Mouse (Mus musculus) liver, embryonic 14.5 days (tissue): ENCODE data around the gene Lzts3. TPM values are rescaled to one million over a fixed set of nuclear protein-coding genes. Genes with fewer than 3 reads are reported as not detected.

ENCODE experiments used
- ATAC-seq: fragments of 200-750 bp; cut with Nextera tagmentation; 2 replicates; pipeline ENCODE4 v1.8.0; 2017; ENCODE audit warnings: moderate number of reproducible peaks, mild to moderate bottlenecking, moderate library complexity; ENCODE audit not compliant: insufficient read depth
- DNase-seq, 3 experiments: peaks; one replicate each; pipeline ENCODE4 v3.0.0-alpha.2; 2012 to 2013; ENCODE audit warnings: low read depth in 3 of 3, low spot score in 3 of 3
- H3K27ac ChIP-seq: fragments of 300-500 bp; sonication (generic); 2 replicates; pipeline ENCODE4 v1.5.1; 2014; ENCODE audit warnings: moderate library complexity, mild to moderate bottlenecking, control low read depth, inconsistent platforms
- H3K27me3 ChIP-seq: fragments of 300-500 bp; sonication (generic); 2 replicates; pipeline ENCODE4 v1.6.1; 2014; ENCODE audit warnings: mild to moderate bottlenecking, low read length, moderate library complexity; ENCODE audit not compliant: control insufficient read depth, insufficient read depth
- H3K36me3 ChIP-seq: fragments of 300-500 bp; sonication (generic); replicated peaks from 2 replicates; pipeline ENCODE4 v1.6.1; 2014; ENCODE audit warnings: low read depth; ENCODE audit not compliant: control insufficient read depth, insufficient read depth
- H3K4me1 ChIP-seq, 2 experiments: fragments of 200-500 bp in 1 of 2; fragments of 300-500 bp in 1 of 2; sonication (generic) in 1 of 2; replicated peaks; 2 replicates each; pipeline ENCODE4 v1.6.1; 2012 to 2014; ENCODE audit warnings: antibody characterized with exemption in 1 of 2, inconsistent platforms in 1 of 2, low read length in 1 of 2; ENCODE audit not compliant: control insufficient read depth in 2 of 2, insufficient read depth in 2 of 2
- H3K4me2 ChIP-seq: fragments of 300-500 bp; sonication (generic); 2 replicates; pipeline ENCODE4 v1.6.1; 2014; ENCODE audit warnings: low read depth, mild to moderate bottlenecking, control low read depth, moderate library complexity
- H3K4me3 ChIP-seq, 2 experiments: fragments of 200-500 bp in 1 of 2; fragments of 300-500 bp in 1 of 2; sonication (generic) in 1 of 2; 2 replicates each; pipeline ENCODE4 v1.5.1; 2012 to 2014; ENCODE audit warnings: low read depth in 2 of 2, low read length in 2 of 2, mild to moderate bottlenecking in 2 of 2, control low read depth in 1 of 2, inconsistent platforms in 1 of 2, moderate library complexity in 1 of 2; ENCODE audit not compliant: insufficient read depth in 1 of 2
- H3K9ac ChIP-seq: fragments of 300-500 bp; sonication (generic); replicated peaks from 2 replicates; pipeline ENCODE4 v1.6.1; 2014; ENCODE audit warnings: mild to moderate bottlenecking, control low read depth, moderate library complexity
- H3K9me3 ChIP-seq: fragments of 300-500 bp; sonication (generic); 2 replicates; pipeline ENCODE4 v1.6.1; 2016; ENCODE audit warnings: low read length, mixed read lengths; ENCODE audit not compliant: control insufficient read depth
- CTCF ChIP-seq: IDR thresholded peaks from 2 replicates; pipeline ENCODE4 v1.5.1; 2016; ENCODE audit warnings: antibody characterized with exemption, low read depth, control low read depth
- EP300 ChIP-seq: IDR thresholded peaks from 2 replicates; pipeline ENCODE4 v1.6.1; 2016; ENCODE audit warnings: antibody characterized with exemption, low read depth
- WGBS: fragments of 180-500 bp; shearing (Covaris S2); extraction: QIAGEN DNeasy Blood & Tissue Kit; methylation state at CpG from one replicate; pipeline ENCODE4 v1.1.7; 2014; ENCODE audit not compliant: insufficient replicate concordance; 5-methylcytosine and 5-hydroxymethylcytosine counted together
- polyA plus RNA-seq, 2 experiments: library from polyadenylated mRNA; depleted of rRNA in 1 of 2; stranded (reverse) in 1 of 2; unstranded in 1 of 2; fragments of >200 nt; fragmentation: Nextera tagmentation in 1 of 2; extraction: Ambion mirVana in 1 of 2; gene quantifications; 2 replicates each; pipeline versions ENCODE4 v1.2.1 to v1.2.3; 2012 to 2014

Lzts3 gene
- polyA plus RNA-seq, 2 experiments = 0.42 to 2.1 TPM

DNA sequence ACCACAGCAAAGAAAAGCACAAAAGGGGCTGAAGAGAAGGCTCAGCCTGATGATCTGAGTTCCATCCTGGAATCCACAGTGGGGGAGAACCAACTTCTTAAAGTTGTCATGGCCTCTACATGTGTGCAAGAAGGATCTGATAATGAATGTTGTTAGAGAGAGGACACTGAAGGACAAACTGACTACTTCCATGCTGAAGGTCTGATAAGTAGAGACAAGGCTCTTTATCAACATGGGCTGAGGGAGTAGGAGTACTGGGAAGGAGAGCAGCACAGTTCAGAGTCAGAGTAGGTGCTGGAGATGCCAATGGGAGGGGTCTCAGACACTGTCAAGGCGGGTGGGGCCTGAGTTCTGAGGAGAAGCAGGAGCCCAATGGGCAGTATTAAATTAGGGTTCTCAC is 47.0 kb downstream of the Lzts3 start:
- H3K36me3 ChIP-seq = no peaks in the 10 kb centered on the region; the same call in none of the 2 replicates
- H3K9me3 ChIP-seq = no peaks in the 10 kb centered on the region
- H3K4me1 ChIP-seq = no peaks in the 10 kb centered on the region
- H3K4me2 ChIP-seq = no peak overlapping the region
- TF ChIP-seq CTCF (no peak), EP300 (no peak)
- H3K9ac ChIP-seq = no peak overlapping the region
- no peak overlapping the region for H3K4me3 ChIP-seq
- WGBS = 42% methylated on average over 1 of the region's 1 CpGs
- no peak overlapping the region for H3K27ac ChIP-seq
- no peak for DNase-seq
- ATAC-seq = no peak; the same call in 1 of the 2 replicates
- H3K27me3 ChIP-seq = no peaks in the 10 kb centered on the region

DNA sequence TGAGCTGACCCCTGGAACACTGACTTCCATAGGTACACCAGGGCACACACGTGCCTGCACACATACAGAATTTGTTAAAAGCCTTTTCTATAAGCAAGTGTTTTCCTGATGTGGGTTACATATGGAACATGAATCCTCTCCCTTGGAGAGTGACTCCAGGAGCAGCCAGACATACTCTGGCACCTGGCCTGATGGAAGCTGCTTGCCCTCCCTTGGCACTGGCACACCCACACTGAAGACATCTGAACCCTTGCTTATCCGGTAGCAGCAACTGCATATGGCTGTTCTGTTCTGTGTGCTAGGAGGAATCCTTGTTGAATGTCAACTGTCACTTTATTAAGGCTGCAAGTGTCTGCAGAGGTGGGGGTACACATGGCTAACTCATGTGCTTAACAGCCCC is 51.6 kb downstream of the Lzts3 start:
- DNase-seq (no peak), ATAC-seq (no peak)
- no peak for TF ChIP-seq CTCF
- TF ChIP-seq EP300 = no peak
- H3K4me3 ChIP-seq = no peak overlapping the region
- WGBS = 77% methylated on average over 2 of the region's 2 CpGs
- H3K4me1 ChIP-seq = no peaks in the 10 kb centered on the region
- H3K36me3 ChIP-seq = no peaks in the 10 kb centered on the region; the same call in none of the 2 replicates
- H3K27ac ChIP-seq = no peak overlapping the region
- H3K4me2 ChIP-seq = no peak overlapping the region
- H3K27me3 ChIP-seq = no peaks in the 10 kb centered on the region
- no peak overlapping the region for H3K9ac ChIP-seq
- no peaks in the 10 kb centered on the region for H3K9me3 ChIP-seq

DNA sequence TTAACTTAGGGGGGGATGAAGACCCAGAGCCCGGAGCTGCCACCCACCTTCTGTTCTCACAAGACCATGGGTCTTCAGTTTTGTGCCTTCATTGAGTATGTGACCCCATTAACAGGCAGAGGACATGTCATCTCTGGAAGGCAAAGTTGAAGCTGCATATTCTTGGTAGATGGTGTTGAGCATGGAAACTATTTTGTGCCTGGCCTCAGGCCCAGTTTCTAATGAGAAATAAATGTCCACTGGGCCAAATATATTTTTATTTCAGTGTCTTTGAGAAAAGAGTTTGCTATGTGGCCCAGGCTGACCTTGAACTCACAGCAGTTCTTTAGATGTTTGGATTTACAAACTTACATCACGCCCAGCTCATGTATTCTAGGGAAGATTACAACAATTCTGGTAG is 52.8 kb downstream of the Lzts3 start:
- Histone ChIP-seq H3K4me3 (no peak overlapping the region), H3K9ac (no peak overlapping the region), H3K27me3 (no peaks in the 10 kb centered on the region), H3K9me3 (no peaks in the 10 kb centered on the region), H3K36me3 (no peaks in the 10 kb centered on the region; the same call in 1 of the 2 replicates), H3K27ac (no peak overlapping the region), H3K4me2 (no peak overlapping the region), H3K4me1 (no peaks in the 10 kb centered on the region)
- TF ChIP-seq EP300 (no peak), CTCF (no peak)
- no peak for ATAC-seq
- no peak for DNase-seq
- 83% methylated on average over 2 of the region's 2 CpGs for WGBS

DNA sequence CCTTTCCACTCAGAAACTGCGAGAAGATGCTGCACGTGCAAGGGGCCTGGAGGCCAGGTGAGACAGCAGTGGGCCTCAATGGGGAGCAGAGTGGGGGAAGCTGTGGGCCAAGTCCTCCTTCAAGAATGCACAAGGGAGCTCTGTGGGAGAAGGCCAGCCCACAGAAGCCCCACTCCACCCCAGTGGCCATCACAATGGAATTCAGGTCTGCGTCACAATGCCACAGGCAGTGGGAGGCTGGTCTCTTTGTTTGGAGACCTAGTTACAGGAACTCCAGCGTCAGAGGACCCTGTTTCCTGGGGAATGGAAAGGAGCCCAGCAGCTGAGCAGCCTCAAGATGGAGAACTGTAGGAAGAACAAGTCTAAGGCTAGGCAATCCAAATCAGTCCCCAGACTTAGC is 53.4 kb downstream of the Lzts3 start:
- H3K36me3 ChIP-seq = no peaks in the 10 kb centered on the region; the same call in 1 of the 2 replicates
- TF ChIP-seq EP300 = no peak
- TF ChIP-seq CTCF = no peak
- H3K27me3 ChIP-seq = no peaks in the 10 kb centered on the region
- no peaks in the 10 kb centered on the region for H3K9me3 ChIP-seq
- no peaks in the 10 kb centered on the region for H3K4me1 ChIP-seq
- ATAC-seq (no peak), DNase-seq (no peak)
- H3K9ac ChIP-seq = no peak overlapping the region
- 63% methylated on average over 4 of the region's 4 CpGs for WGBS
- H3K4me2 ChIP-seq = no peak overlapping the region
- H3K27ac ChIP-seq = no peak overlapping the region
- no peak overlapping the region for H3K4me3 ChIP-seq

DNA sequence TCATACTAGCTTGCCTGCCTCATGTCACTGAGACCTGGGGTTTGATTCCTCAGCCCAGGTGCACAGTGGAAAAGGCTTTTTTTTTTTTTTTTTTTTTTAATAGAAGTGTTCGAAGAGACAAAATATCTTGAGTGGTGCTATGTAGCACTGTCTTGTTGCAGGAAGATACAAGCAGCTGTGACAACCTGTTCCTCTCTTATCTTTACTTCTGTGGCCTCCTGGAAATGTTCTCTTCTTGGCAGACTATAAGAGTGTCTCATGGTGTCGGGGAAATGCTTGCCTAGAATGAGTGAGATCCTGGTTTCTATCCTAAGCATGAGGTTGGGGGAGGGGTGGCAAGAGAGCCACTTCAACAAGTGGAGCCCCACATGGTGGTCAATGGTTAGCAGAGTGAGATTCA is 54.2 kb downstream of the Lzts3 start:
- WGBS = 36% methylated on average over 2 of the region's 2 CpGs
- no peak overlapping the region for H3K4me2 ChIP-seq

More for the DNA sequence above, 54.2 kb downstream of the Lzts3 start:
- no peak for TF ChIP-seq EP300
- TF ChIP-seq CTCF = no peak
- Histone ChIP-seq H3K27me3 (no peaks in the 10 kb centered on the region), H3K9me3 (no peaks in the 10 kb centered on the region), H3K27ac (no peak overlapping the region), H3K36me3 (no peaks in the 10 kb centered on the region; the same call in 1 of the 2 replicates), H3K4me3 (no peak overlapping the region), H3K4me1 (no peaks in the 10 kb centered on the region), H3K9ac (no peak overlapping the region)
- ATAC-seq (no peak), DNase-seq (no peak)
